Mouse (Mus musculus) forebrain, postnatal 0 days (tissue): Measurements from ENCODE around the gene Cpa4. TPM values are rescaled to one million over a fixed set of nuclear protein-coding genes. Genes with fewer than 3 reads are reported as not detected.
A peak's percentile ranks its signal among the peaks of the same experiment; 100 is the strongest.

Experiments used
- ATAC-seq: fragments of 200-750 bp; cut with Nextera tagmentation; 2 replicates; pipeline ENCODE4 v1.8.0; 2017; ENCODE audit warnings: mild to moderate bottlenecking, moderate library complexity
- DNase-seq: peaks from one replicate; pipeline ENCODE4 v3.0.0-alpha.2; 2015
- H3K27ac ChIP-seq: fragments of 300-500 bp; sonication (generic); 2 replicates; pipeline ENCODE4 v1.5.1; 2014; ENCODE audit warnings: low read depth, mild to moderate bottlenecking, antibody characterized with exemption, low read length, moderate library complexity, mixed read lengths
- H3K27me3 ChIP-seq: fragments of 300-500 bp; sonication (generic); 2 replicates; pipeline ENCODE4 v1.6.1; 2014; ENCODE audit warnings: mild to moderate bottlenecking, low read length, mixed read lengths; ENCODE audit not compliant: insufficient read depth
- H3K36me3 ChIP-seq: fragments of 300-500 bp; sonication (generic); 2 replicates; pipeline ENCODE4 v1.6.1; 2014; ENCODE audit warnings: mild to moderate bottlenecking, moderate library complexity; ENCODE audit not compliant: insufficient read depth
- H3K4me1 ChIP-seq: fragments of 300-500 bp; sonication (generic); 2 replicates; pipeline ENCODE4 v1.6.1; 2014; ENCODE audit warnings: antibody characterized with exemption; ENCODE audit not compliant: insufficient read depth
- H3K4me2 ChIP-seq: fragments of 300-500 bp; sonication (generic); 2 replicates; pipeline ENCODE4 v1.6.1; 2014; ENCODE audit warnings: low read depth, mild to moderate bottlenecking, moderate library complexity
- H3K4me3 ChIP-seq: fragments of 300-500 bp; sonication (generic); 2 replicates; pipeline ENCODE4 v1.5.1; 2014; ENCODE audit warnings: low read depth, low read length, mixed read lengths
- H3K9ac ChIP-seq: fragments of 300-500 bp; sonication (generic); 2 replicates; pipeline ENCODE4 v1.6.1; 2014; ENCODE audit warnings: mild to moderate bottlenecking
- H3K9me3 ChIP-seq: fragments of 300-500 bp; sonication (generic); 2 replicates; pipeline ENCODE4 v1.6.1; 2016; ENCODE audit warnings: low read length
- CTCF ChIP-seq: sonication (generic); IDR thresholded peaks from 2 replicates; pipeline ENCODE4 v1.5.1; 2016; ENCODE audit warnings: antibody characterized with exemption, control low read depth, low read depth
- WGBS: fragments of 180-500 bp; shearing (Covaris S2); extraction: QIAGEN DNeasy Blood & Tissue Kit; methylation state at CpG from one replicate; pipeline ENCODE4 v1.1.7; 2014; 5-methylcytosine and 5-hydroxymethylcytosine counted together
- polyA plus RNA-seq: library from polyadenylated mRNA; unstranded; fragments of >200 nt; fragmentation: Nextera tagmentation; extraction: Ambion mirVana; gene quantifications from 2 replicates; pipeline ENCODE4 v1.2.1, GENCODE M21; 2015
- total RNA-seq: library from RNA; depleted of rRNA; stranded (reverse); fragments of >200 nt; gene quantifications from 2 replicates; pipeline ENCODE4 v1.2.3, GENCODE M21; 2014

Cpa4 gene
- total and polyA plus RNA-seq, 2 experiments from 2014 or later: 0.38 to 0.88 TPM

GRCm38 (mm10) chr6:30552628-30553027 lies 15.5 kb upstream of the Cpa4 start:
- H3K4me3 ChIP-seq: no peak overlapping the region
- no peaks in the 10 kb centered on the region for H3K9me3 ChIP-seq
- WGBS: 28% methylated on average over 6 of the region's 6 CpGs
- H3K27ac ChIP-seq: peak overlapping the region; percentile 41; the same call in 1 of the 2 replicates
- no peak for DNase-seq
- no peak overlapping the region for H3K9ac ChIP-seq
- no peaks in the 10 kb centered on the region for H3K27me3 ChIP-seq
- no peaks in the 10 kb centered on the region for H3K36me3 ChIP-seq
- H3K4me2 ChIP-seq: 0 out of 2 replicates have a peak overlapping the region, but pooled peaks have one; percentile 64
- no peak for TF ChIP-seq CTCF
- no peak for ATAC-seq
- H3K4me1 ChIP-seq: peaks cover 31% of the 10 kb centered on the region

GRCm38 (mm10) chr6:30553381-30554010 lies 14.7 kb upstream of the Cpa4 start:
- no peak for ATAC-seq
- no peak for DNase-seq
- Histone ChIP-seq H3K9ac (no peak overlapping the region), H3K4me2 (no peak overlapping the region), H3K4me1 (peaks cover 25% of the 10 kb centered on the region), H3K9me3 (no peaks in the 10 kb centered on the region), H3K36me3 (no peaks in the 10 kb centered on the region), H3K27ac (no peak overlapping the region), H3K27me3 (no peaks in the 10 kb centered on the region), H3K4me3 (no peak overlapping the region)
- 70% methylated on average over 7 of the region's 7 CpGs for WGBS
- no peak for TF ChIP-seq CTCF

- H3K36me3 ChIP-seq: no peaks in the 10 kb centered on the region
- ATAC-seq: no peak
These were observed 14.1 kb upstream of the Cpa4 start for GRCm38 (mm10) chr6:30554092-30554491.

GRCm38 (mm10) chr6:30554621-30555170 lies 13.5 kb upstream of the Cpa4 start:
- no peak overlapping the region for H3K9ac ChIP-seq
- peaks cover 19% of the 10 kb centered on the region; the same call in 1 of the 2 replicates for H3K4me1 ChIP-seq
- ATAC-seq (no peak), DNase-seq (no peak)
- no peaks in the 10 kb centered on the region for H3K27me3 ChIP-seq
- WGBS: 90% methylated on average over 5 of the region's 5 CpGs
- H3K4me2 ChIP-seq: no peak overlapping the region
- TF ChIP-seq CTCF: no peak
- no peaks in the 10 kb centered on the region for H3K9me3 ChIP-seq
- no peak overlapping the region for H3K27ac ChIP-seq
- H3K36me3 ChIP-seq: no peaks in the 10 kb centered on the region
- H3K4me3 ChIP-seq: no peak overlapping the region

More at GRCm38 (mm10) chr6:30554092-30554491, 14.1 kb upstream of the Cpa4 start:
- 87% methylated on average over 5 of the region's 5 CpGs for WGBS
- no peak for DNase-seq
- Histone ChIP-seq H3K4me2 (no peak overlapping the region), H3K9me3 (no peaks in the 10 kb centered on the region), H3K27me3 (no peaks in the 10 kb centered on the region), H3K4me1 (peaks cover 21% of the 10 kb centered on the region; the same call in 1 of the 2 replicates), H3K4me3 (no peak overlapping the region), H3K27ac (no peak overlapping the region), H3K9ac (no peak overlapping the region)
- TF ChIP-seq CTCF: no peak

- no peak for ATAC-seq
- Histone ChIP-seq H3K4me2 (no peak overlapping the region), H3K9me3 (no peaks in the 10 kb centered on the region), H3K36me3 (no peaks in the 10 kb centered on the region), H3K9ac (no peak overlapping the region), H3K4me1 (peaks cover 17% of the 10 kb centered on the region; the same call in 1 of the 2 replicates), H3K27ac (no peak overlapping the region), H3K4me3 (no peak overlapping the region), H3K27me3 (no peaks in the 10 kb centered on the region)
- no peak for DNase-seq
- no peak for TF ChIP-seq CTCF
- WGBS: 25% methylated on average over 5 of the region's 9 CpGs
These were observed 12.1 kb upstream of the Cpa4 start for GRCm38 (mm10) chr6:30556080-30556479.

GRCm38 (mm10) chr6:30559726-30560125 lies 8.4 kb upstream of the Cpa4 start:
- WGBS: 65% methylated on average over 1 of the region's 1 CpGs
- no peak for TF ChIP-seq CTCF
- no peak for ATAC-seq

GRCm38 (mm10) chr6:30562132-30562531 lies 6.0 kb upstream of the Cpa4 start:
- Histone ChIP-seq H3K4me2 (no peak overlapping the region), H3K27me3 (no peaks in the 10 kb centered on the region), H3K4me1 (no peaks in the 10 kb centered on the region), H3K36me3 (no peaks in the 10 kb centered on the region), H3K4me3 (no peak overlapping the region), H3K9me3 (no peaks in the 10 kb centered on the region), H3K9ac (no peak overlapping the region), H3K27ac (no peak overlapping the region)
- ATAC-seq (no peak), DNase-seq (no peak)
- WGBS: 74% methylated on average over 4 of the region's 4 CpGs
- no peak for TF ChIP-seq CTCF

More at GRCm38 (mm10) chr6:30559726-30560125, 8.4 kb upstream of the Cpa4 start:
- DNase-seq: no peak
- Histone ChIP-seq H3K9ac (no peak overlapping the region), H3K27me3 (no peaks in the 10 kb centered on the region), H3K36me3 (no peaks in the 10 kb centered on the region), H3K4me1 (no peaks in the 10 kb centered on the region), H3K27ac (no peak overlapping the region), H3K4me3 (no peak overlapping the region), H3K9me3 (no peaks in the 10 kb centered on the region), H3K4me2 (no peak overlapping the region)
